Mouse (Mus musculus) adrenal gland, adult 8-10 months (tissue): ENCODE measurements around the gene Dnajc28. TPM values are rescaled to one million over a fixed set of nuclear protein-coding genes. Genes with fewer than 3 reads are reported as not detected.
"Not testable (repeated sequence)": the region's sequence is repeated elsewhere in the genome, so short reads cannot be mapped to it uniquely, and the experiment has no call there.

ENCODE experiments used
- DNase-seq: peaks from one replicate; pipeline ENCODE4 v3.0.0; 2022
- total RNA-seq, 4 experiments: library from RNA; stranded (reverse); gene quantifications; 2 replicates each; pipeline ENCODE4 v1.2.4; 2022

Dnajc28 gene
- 10 to 100 TPM; 13.3 to 17.8 (median 14.2) TPM for total RNA-seq

- peak; percentile 75 for DNase-seq
Observed at GRCm38 (mm10) chr16:91618511-91619501, at the start of gene Dnajc28. TSS of gene Dnajc28 (minus strand) at chr16:91619026.

DNA sequence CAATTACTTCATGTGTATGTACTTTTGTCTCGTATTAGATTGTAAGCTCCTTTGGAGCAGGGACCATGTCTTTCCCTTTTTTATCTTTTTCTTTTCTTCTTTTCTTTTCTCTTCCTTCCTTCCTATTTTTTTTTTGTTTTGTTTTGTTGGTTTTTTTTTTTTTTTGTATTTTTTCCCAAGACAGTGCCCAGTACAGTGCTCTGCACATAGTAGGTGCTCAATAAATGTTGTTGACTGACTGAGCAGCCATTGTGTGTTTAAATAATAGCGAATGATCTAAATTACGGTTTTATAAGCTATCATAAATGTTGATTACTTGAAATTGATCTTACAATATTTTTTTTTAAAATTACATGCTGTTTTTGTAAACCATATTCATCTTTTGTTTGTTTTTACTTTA is 45.0 kb upstream of the Dnajc28 start:
- no peak for DNase-seq

- no peak for DNase-seq
Observed at GRCm38 (mm10) chr16:91662336-91662735, 43.5 kb upstream of the Dnajc28 start.

DNA sequence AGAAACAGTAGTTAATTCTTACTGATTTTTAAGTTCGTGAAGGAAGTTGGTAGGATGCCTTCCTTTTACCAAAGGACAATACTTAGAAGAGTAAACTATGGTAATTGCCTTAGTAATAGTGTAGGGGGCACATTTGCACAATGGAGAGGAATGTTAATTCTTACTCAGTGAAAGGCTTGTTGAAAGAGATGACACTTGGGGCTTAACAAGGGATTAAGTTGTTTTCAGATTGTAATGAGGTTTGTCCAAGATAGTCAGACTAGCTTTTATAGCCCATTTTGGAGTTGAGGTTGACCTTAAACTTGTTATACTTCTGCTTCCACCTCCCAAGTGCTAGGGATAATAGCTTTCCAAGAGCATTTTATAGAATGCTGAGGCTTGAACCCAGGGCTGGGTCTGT is 42.6 kb upstream of the Dnajc28 start:
- DNase-seq = no peak

DNA sequence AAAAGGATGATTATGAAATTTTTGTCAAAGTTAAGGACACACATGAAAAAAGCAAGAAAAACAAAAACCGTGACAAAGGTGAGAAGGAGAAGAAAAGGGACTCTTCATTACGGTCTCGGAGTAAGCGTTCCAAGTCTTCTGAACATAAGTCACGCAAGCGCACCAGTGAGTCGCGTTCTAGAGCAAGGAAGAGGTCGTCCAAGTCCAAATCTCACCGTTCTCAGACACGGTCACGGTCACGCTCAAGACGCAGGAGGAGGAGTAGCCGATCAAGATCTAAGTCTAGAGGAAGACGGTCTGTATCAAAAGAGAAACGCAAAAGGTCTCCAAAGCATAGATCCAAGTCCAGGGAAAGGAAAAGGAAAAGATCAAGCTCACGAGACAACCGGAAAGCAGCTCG is 41.0 kb upstream of the Dnajc28 start:
- no peak for DNase-seq

DNA sequence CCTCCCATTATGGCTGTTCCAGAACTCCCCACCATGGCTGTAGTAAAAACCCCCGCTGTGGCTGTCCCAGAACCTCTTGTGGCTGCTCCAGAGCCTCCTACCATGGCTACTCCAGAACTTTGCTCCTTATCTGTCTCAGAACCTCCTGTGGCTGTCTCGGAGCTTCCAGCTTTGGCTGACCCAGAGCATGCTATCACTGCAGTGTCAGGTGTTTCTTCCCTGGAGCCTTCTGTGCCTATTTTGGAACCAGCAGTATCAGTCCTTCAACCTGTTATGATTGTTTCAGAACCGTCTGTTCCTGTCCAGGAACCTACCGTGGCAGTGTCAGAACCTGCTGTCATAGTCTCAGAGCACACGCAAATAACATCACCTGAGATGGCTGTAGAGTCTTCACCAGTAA is 39.6 kb upstream of the Dnajc28 start:
- no peak for DNase-seq

GRCm38 (mm10) chr16:91657285-91657684 is 38.5 kb upstream of the Dnajc28 start:
- no peak for DNase-seq

- DNase-seq = no peak
Observed at GRCm38 (mm10) chr16:91655285-91655684, 36.5 kb upstream of the Dnajc28 start.

DNA sequence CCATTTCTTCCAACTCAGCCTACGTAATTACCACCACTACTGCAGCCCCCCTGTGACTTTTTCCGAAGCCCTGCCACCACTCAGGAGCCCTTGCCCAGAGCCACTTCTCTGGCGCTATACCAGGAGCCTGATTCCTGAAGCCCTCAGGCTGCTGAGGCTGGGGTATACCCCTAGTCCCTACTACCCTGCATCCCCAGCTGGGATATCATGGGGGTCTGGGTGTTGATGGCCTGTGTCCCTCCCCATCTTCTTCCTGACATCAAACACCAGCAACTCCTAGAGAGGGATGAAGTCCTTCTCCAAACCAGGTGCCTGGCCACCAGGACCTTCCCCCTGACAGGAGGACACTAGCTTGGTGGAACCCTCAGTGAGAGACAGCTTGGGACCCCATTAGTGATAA is 33.4 kb upstream of the Dnajc28 start:
- no peak for DNase-seq

- DNase-seq = no peak
Observed at GRCm38 (mm10) chr16:91649781-91650180, 31.0 kb upstream of the Dnajc28 start.

DNA sequence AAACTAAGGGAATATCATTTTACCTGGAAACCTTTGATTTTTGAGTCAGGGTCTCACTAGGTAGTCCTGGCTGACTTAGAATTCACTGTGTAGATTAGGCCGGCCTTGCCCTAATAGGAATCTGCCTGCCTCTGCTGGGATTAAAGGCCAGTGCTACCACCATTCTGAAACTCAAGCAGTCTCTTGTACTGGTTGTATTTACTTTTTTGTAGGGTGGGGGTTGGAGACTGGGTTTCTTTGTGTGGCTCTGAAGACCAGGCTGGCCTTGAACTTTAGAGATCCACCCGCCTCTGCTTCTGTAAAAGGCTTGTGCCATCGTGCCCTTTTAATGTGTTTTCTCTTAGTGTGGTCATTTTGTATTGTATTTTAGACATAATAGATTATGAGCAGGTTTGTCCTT is 30.4 kb upstream of the Dnajc28 start:
- DNase-seq = no peak

GRCm38 (mm10) chr16:91648220-91648550 is 29.4 kb upstream of the Dnajc28 start:
- DNase-seq = peak; percentile 71

DNA sequence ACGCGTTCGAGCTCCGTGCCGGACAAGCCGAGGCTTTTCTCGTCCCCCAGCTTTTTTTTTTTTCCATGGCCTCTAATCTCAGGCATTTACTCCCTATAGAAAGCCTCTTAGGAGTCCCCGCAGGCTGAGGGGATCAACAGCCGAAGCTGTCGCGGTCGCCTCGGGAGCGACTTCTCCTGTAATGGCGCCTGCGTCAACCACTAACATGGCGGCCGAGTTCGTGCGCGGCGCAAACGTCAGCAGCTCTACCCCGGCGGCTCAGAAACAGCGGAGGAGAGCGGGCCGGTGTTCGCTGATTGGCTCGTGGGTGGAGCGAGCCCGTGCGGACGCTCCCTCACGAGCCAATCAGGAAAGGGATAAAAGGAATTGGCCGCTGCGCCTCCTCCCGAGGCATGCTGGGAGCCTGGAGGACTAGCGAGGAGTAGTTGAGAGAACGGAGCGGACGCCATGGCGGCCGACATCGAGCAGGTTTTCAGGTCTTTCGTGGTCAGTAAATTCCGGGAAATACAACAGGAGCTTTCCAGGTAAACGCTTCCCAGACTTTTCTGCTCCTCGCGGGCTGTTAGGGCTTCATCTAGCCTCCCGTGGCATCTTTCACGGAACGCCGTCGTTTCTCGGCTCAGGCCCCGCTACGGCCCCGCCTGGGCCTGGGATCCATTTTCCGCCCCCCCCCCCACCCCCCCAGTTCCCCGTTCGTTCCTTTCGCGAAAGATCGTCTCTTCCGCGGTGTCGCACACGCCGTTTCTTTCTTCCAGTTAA is 28.8 kb upstream of the Dnajc28 start, which contains the start of gene Son:
Gene Son, plus strand, starts transcription at position 46 of the 759 bp plus-strand sequence.
- peak; percentile 97 for DNase-seq

DNA sequence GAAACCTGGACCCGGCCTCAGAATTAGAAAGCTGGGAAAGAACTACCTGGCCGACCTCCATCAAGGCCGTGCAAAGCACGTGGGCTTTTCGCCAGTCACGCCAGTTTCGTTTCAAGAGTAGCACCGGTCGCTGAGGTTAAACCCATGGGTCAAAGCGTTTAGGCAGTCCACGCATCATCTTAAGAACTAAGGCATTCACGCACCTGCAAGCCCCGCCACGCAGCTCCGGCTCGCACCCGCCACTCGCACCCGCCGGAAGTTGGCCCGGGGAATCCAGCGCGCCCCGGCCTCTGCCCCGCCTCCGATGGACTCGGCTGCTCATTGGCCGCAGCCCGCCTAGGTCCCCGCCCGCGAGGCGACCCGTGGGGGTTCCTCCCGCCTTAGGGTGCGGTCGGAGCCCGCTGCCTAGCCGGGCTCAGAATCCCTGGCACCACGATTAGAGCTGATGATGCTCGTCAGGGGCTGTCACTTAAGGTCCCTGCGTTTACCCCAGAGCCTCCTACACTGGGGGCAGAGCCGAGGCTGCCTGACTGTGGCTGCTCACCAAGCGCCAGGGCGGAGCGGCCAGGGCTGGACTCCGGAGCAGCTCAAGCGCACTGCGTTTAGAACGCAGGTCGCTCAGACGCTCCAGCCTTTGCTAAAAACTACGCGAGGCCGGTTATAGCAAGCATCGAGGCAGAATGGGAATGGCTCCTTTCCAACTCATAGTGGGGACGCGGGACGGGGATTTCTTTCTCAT is 28.0 kb upstream of the Dnajc28 start, which contains the start of gene Gart:
Gene Gart, minus strand, starts transcription at position 272 of the 739 bp plus-strand sequence.
- DNase-seq = peak; percentile 93

DNA sequence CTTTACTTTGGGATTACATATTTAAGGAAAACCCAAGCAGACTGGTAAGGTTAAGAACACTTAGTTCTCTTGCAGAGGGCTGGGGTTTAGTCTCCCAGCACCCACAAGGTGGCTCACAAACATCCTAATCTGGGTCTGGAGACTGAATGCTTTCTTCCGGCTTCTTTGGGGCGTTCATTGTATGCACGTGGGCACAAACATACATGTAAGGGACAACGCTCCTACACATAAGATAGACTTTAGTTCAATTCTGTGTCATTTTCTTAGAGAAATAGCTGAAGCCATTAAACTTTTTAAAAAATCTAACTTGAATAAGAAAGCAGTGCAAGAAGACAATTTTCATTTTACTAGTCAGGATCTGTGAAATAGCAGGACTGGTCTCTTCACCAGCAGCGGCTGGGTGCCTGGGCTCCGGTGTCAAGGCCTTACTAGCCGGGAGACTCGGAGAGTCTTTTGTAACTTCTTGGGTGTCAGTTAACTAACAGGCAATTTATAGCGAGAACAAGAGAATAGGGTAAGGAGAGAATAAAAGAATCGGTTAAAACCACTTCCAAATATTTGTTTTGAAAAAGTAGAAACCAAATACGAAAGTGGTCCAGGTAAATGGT is 27.3 kb upstream of the Dnajc28 start:
- DNase-seq = no peak

- DNase-seq = not testable (repeated sequence)
Observed at GRCm38 (mm10) chr16:91645420-91645819, 26.6 kb upstream of the Dnajc28 start.

DNA sequence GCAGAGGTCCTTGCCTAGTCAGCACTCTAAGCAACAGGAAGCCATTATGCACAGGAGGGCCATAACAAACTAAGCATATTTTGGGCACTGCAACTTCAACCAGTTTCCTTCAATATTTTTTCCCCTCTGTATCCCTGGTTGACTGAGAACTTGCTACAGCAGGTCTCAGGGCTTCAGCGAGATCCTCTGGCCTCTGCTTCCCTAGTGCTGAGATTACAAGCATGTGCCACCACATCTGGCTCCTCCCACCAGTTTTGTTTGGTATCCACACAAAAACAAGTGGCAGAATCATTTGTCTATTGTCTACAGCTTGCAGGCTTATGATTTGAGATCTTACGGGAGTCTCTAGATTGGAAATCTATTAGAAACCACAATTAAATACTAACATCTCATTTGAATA is 26.1 kb upstream of the Dnajc28 start:
- DNase-seq = no peak

- DNase-seq = no peak
Observed at GRCm38 (mm10) chr16:91640171-91640570, 21.3 kb upstream of the Dnajc28 start.

DNA sequence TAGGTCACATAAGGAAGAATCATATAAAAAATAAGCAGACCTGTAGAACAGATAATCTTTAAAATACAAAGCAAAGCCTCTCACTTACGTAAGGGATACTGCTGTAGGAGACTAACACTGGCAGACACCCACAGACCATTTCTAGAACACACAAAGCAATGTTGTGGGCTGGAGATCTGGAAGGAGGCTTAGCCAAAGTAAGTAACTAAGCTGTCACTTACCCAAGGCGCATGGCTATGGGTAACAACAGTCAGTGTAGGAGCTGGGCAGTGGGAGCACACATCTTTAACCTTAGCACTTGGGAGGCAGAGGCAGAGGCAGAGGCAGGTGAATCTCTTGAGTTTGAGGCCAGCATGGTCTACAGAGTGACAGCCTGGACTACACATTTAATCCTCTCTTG is 20.8 kb upstream of the Dnajc28 start:
- DNase-seq = no peak

GRCm38 (mm10) chr16:91639161-91639560 is 20.3 kb upstream of the Dnajc28 start:
- DNase-seq = peak; percentile 55

GRCm38 (mm10) chr16:91633641-91634040 is 14.8 kb upstream of the Dnajc28 start:
- DNase-seq = no peak

- no peak for DNase-seq
Observed at GRCm38 (mm10) chr16:91632940-91633339, 14.1 kb upstream of the Dnajc28 start.
